Mouse (Mus musculus) cerebellum, postnatal 36 days (tissue): ENCODE results near the gene Ppfia4.
A peak's percentile ranks its signal among the peaks of the same experiment; 100 is the strongest.

Experiments used
- DNase-seq, 2 experiments: peaks; one replicate each; pipeline ENCODE4 v3.0.0; 2021 to 2022; ENCODE audit warnings: mixed read lengths in 2 of 2

Ppfia4 gene

GRCm38 (mm10) chr1:134297265-134297664, 35.5 kb downstream of the Ppfia4 start:
- peak; percentile 91 to 94 for DNase-seq

- no peak for DNase-seq
These were observed 38.8 kb downstream of the Ppfia4 start for GRCm38 (mm10) chr1:134293738-134294604.

- DNase-seq = no peak
These were observed 39.5 kb downstream of the Ppfia4 start for GRCm38 (mm10) chr1:134293276-134293675.

- DNase-seq = no peak
These were observed 40.1 kb downstream of the Ppfia4 start for GRCm38 (mm10) chr1:134292601-134293000.

- DNase-seq = no peak
These were observed 40.7 kb downstream of the Ppfia4 start for GRCm38 (mm10) chr1:134292073-134292472.

- no peak for DNase-seq
These were observed 41.2 kb downstream of the Ppfia4 start for GRCm38 (mm10) chr1:134291555-134291954.

GRCm38 (mm10) chr1:134290909-134291308, 41.8 kb downstream of the Ppfia4 start:
- peak; percentile 64 to 67 for DNase-seq

GRCm38 (mm10) chr1:134290300-134290699, 42.4 kb downstream of the Ppfia4 start:
- DNase-seq = no peak

GRCm38 (mm10) chr1:134289598-134290099, 43.1 kb downstream of the Ppfia4 start, which contains the start of gene Myog:
TSS of gene Myog (plus strand) at chr1:134289989.
- no peak for DNase-seq

GRCm38 (mm10) chr1:134288239-134288638, 44.5 kb downstream of the Ppfia4 start:
- DNase-seq = no peak

GRCm38 (mm10) chr1:134285458-134286120, 47.1 kb downstream of the Ppfia4 start:
- DNase-seq = no peak

- DNase-seq = no peak
These were observed 49.6 kb downstream of the Ppfia4 start for GRCm38 (mm10) chr1:134283108-134283507.

- DNase-seq = no peak
These were observed 50.4 kb downstream of the Ppfia4 start for GRCm38 (mm10) chr1:134282342-134282741.

- DNase-seq = no peak
These were observed 51.2 kb downstream of the Ppfia4 start for GRCm38 (mm10) chr1:134281563-134281962.

- DNase-seq = no peak
These were observed 52.6 kb downstream of the Ppfia4 start for GRCm38 (mm10) chr1:134280174-134280573.

- DNase-seq = no peak
These were observed 55.9 kb downstream of the Ppfia4 start for GRCm38 (mm10) chr1:134276823-134277222.

- peak; percentile 79 to 82 for DNase-seq
These were observed 56.9 kb downstream of the Ppfia4 start for GRCm38 (mm10) chr1:134275616-134276464.

- peak; percentile 87 to 92 for DNase-seq
These were observed 58.2 kb downstream of the Ppfia4 start for GRCm38 (mm10) chr1:134274483-134274920.

- DNase-seq = peak; percentile 65 to 74
These were observed 59.0 kb downstream of the Ppfia4 start for GRCm38 (mm10) chr1:134273493-134274395.

- no peak for DNase-seq
These were observed 59.9 kb downstream of the Ppfia4 start for GRCm38 (mm10) chr1:134272754-134273250.

- DNase-seq = no peak
These were observed 62.7 kb downstream of the Ppfia4 start for GRCm38 (mm10) chr1:134270026-134270425.
